Mouse (Mus musculus): ENCODE results near the gene Cryba4.
A peak's percentile ranks its signal among the peaks of the same experiment; 100 is the strongest.

Cryba4 gene

DNA sequence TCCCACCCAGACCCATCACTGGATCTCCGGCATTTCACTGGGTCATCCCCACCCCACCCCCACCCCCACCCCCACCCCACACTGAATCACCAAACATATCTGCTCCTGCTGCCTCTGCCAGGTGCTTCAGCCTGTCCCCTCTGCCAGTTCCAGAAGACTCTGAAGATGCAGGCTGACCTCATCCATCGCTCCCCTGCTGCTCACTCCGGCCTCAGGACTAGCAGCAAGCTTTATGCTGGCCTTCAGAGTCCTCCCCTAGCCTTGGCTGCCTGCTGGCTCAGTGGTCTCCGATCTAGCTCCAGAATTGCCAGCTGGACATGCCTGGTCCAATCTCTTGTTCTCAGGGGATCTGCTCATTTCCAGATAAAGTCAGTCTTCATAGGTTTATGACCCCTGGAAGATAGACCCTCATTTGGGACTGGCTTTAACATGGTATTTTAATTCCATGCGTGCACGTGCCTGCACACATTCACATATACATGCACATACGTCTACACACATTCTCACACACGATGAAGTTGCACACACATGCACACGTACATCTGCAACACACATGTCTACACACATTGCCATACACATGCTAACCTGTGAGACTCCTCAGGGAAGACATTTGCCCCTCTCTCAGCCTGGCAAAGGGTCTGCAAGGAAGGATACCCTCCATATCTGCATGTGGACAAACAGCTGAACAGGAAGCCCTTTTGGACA is 14.3 kb downstream of the Cryba4 start:
- no peak for DNase-seq (ENCODE audit: low spot score in 2 of 2)

DNA sequence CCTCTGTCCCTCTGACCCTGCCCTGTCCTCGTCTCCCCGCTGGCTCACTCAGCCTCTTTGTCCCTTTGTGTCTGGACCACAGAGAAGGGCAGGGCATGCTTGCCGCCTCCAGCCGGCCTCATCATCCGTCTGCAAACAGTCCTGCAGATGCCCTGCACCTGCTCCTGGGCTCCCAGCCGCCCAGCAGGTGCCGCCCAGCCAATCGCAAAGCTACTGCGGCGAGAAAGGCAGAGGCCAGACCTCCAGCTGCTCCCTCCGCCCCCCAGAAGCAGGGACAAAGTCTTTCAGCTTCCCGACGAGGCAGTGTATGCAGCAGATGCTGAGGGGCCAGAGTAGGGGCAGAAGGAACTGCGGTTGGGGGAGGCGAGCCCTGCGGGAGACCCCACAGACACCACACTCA is 14.9 kb downstream of the Cryba4 start:
- DNase-seq (ENCODE audit: low spot score in 2 of 2), result no peak

DNA sequence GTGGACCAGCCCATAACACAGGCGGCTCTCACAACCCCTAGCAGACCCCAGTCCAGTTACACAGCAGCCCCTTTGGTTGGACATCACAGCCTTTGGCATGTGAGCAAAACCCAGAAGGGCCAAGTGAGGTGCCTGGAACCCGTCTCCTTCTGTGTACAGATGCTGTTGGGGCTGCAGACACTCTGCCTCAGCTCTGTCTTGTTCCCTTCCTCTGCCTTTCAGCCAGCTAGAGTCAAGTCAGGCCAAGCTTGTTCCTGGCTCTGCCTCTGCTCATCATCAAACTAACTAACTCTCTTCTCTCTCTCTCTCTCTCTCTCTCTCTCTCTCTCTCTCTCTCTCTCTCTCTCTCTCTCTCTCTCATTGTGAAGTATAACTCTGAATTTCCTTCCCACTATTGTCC is 15.7 kb downstream of the Cryba4 start:
- DNase-seq (ENCODE audit: low spot score in 2 of 2), result no peak

DNA sequence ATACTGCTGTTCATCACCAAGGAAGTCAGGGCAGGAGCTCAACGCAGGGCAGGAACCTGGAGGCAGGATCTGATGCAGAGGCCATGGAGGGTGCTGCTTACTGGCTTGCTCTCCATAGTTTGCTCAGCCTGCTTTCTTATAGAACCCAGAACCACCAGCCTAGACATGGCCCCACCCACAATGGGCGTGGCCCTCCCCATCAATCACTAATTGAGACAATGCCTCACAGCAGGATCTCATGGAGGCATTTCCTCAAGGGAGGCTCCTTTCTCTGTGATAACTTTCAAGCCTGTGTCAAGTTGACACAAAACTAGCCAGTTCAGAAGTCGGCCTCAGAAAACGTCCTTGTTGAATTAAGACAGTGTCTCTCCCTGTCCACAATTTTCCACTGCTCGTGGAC is 16.5 kb downstream of the Cryba4 start:
- no peak for DNase-seq (ENCODE audit: low spot score in 2 of 2)

DNA sequence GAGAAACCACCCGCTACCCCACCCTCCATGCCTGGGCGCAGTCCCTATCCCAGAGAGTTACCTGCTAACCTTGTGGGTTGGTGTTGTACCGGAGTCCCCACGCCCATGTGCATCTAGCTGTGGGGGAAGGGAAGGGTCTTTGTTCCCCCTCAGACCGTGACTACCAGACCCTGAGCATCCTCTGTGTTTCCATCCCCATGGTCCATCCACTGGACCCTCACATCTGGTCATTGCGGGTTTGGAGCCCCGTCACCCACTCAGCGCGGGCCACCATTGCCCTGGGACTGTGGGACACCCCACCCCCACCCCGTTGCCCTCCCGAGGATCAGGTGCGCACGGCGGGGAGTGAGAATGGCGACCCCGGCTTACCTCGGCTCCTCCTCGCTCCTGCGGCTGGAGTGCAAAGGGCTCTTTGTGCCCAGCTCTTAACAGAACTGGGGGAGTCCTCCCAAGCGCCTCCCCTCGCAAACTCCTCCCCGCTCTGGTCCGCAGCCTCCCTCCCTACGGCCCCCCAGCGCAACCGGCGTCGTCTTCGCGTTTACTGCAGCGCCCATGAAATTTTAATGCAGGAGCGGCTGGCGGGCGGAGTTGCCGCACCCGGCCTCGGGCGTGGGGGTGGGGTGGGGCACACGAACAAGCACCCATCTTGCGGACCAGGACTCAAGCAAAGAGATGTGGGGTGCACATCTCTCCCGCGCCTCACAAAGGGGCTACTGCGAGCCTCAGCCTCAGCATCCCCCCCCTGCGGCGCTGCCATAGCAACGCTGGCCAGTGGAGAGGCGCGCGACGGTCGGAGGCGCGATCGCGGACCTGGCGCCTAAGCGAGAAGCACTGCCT is 23.9 kb downstream of the Cryba4 start:
- DNase-seq (ENCODE audit: low spot score in 2 of 2), result peak; percentile 62 to 65

DNA sequence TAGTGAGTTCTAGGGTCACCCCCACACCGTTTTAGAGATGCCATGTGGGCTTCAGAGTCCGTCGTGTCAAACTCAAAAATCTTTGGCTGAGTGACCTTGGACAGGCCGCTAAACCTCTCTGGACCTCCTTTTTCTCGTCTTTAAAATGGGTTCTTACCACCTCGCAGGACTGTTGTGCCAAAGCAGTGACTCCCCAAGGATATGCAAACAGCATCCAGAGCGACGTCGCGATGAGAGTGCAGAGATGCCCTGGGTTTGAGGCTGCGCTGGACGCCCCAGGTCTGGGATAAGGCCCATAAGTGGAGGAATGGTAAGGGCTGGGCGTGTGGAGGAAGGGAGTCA is 24.4 kb downstream of the Cryba4 start:
- no peak for DNase-seq (ENCODE audit: low spot score in 2 of 2)

DNA sequence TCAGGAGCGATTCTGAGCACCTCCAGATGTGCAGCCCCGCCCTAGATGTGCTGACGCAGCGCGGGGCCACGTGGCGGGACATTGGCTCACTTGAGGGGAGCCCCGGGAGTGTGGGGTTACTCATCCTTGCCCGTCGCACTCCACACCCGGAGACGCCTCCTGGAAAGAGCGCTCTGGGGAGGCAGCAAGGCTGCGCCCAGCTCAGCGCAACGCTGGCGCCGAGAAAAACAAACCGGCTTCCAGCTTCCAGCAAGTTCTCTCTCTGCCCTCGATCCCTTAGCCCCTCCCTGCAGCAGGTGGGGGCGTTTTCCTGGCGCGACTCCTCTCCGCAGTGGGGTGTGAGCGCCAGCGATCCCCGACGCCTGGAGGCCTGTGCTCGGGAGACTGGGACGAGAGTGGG is 25.0 kb downstream of the Cryba4 start:
- peak in 1 of 2 experiments; percentile 44 for DNase-seq (ENCODE audit: low spot score in 2 of 2)

DNA sequence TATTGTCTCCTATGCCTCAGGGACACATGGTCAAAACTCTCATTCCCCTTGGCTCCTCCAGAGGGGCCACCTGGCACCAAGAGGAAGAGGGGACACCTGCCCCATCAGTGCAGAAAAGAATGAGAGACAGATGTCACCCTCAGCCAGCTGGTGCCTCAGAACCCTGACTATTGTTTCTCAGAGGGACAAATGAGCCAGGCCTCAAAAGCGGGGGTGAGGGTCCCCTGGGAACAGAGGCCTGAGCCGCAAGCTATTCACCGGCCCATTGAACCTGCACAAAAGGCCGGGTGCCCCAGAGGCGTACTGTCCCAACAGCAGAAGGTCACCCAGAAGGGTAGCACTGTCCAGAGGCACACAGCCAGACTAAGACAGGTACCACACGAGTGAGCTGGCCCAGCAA is 26.7 kb downstream of the Cryba4 start:
- DNase-seq (ENCODE audit: low spot score in 2 of 2), result no peak

DNA sequence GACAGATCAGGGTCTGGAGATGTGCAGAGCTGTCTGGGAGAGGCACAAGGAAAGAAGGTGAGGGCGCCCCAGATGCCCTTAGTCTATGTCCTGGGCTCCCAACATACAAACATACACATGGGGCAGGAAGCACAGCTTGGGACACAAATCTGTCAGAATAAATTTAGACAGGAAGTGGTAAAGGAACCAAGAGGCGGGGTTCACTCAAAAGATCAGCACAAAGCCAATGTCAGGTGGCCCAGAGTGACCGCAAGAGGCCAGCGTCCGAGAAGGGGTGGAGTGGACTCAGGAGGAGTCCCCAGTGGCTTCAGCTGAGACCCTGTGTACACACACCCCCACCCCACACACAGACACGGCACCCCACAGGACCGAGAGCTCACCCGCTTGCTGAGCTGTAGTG is 32.1 kb downstream of the Cryba4 start:
- DNase-seq (ENCODE audit: low spot score in 2 of 2), result no peak

DNA sequence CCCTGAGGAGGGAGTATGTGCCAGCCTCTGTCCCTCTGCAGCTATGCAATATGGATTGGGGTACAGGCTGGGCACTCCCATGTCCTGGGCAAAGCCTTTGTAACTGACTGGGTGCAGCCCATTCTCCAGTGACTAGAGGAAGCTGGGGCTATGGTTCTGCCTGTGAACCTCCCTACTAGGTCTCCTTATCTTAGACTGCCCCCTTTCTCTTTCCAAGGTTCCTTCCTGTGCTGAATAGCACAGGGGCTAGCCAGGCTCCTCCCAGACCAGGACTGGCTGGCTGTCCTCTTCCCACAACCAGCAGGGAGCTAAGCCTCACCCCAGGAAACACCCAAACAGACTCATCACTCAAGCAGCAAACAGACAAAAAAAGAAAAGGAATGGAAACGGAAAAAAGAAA is 32.9 kb downstream of the Cryba4 start:
- DNase-seq (ENCODE audit: low spot score in 2 of 2), result no peak

DNA sequence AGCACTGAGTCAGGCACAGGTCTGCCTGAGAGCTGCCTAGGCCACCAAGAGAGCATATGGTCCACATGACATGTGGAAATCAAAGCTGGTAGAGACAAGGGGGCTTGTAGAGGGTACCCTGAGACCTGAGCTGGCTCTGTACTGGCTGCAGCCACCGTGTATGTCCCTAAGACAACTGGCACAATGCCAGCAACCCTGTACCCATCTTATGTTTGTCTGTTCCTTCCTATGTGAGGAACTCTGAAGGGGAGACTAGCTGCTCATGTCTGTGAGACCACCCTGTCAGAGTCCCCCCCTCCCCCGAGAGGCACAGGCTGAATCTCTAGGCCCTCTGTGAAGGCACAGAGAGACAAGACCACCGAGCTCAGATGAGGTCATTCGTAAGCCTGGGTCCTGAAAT is 33.6 kb downstream of the Cryba4 start:
- DNase-seq (ENCODE audit: low spot score in 2 of 2), result no peak

DNA sequence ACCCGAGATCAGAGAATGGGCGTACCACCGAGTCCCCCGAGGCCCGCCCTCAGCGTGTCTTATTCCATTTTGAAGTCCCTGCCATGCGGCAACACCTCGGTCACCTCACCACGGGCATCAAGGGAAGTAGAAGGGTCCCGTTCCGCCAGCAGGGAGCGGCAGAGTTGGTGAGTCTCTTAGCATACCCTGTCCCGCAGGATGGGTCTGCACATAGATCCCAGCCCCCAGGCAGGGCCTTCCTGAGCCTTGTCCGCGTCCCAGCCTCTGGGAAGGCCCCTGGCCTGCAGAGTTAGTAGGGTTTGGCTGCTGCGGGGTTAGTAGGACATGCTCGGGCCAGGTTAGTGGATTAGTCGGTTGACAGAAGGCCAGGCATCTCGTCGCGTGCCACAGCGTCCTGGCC is 35.3 kb downstream of the Cryba4 start:
- DNase-seq (ENCODE audit: low spot score in 2 of 2), result no peak

DNA sequence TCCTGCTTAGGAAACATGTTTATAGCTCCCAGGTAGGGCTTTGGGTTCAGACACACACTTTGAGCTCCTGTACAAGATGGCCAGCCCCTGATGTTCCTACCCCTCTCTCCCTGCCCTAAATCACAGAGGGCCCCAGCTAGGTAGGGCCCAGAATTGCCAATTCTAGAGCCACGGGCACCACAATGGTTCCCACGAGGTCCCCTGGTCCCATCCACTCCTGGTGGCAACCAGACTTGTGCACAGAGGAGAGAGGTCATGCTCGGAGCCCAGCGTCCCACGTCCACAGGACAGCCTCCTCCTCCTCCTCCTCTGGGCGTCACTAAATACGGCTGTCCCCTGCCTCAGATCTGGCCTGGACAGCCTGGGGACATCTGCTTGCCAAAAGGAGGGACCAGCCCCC is 36.0 kb downstream of the Cryba4 start:
- no peak for DNase-seq (ENCODE audit: low spot score in 2 of 2)

DNA sequence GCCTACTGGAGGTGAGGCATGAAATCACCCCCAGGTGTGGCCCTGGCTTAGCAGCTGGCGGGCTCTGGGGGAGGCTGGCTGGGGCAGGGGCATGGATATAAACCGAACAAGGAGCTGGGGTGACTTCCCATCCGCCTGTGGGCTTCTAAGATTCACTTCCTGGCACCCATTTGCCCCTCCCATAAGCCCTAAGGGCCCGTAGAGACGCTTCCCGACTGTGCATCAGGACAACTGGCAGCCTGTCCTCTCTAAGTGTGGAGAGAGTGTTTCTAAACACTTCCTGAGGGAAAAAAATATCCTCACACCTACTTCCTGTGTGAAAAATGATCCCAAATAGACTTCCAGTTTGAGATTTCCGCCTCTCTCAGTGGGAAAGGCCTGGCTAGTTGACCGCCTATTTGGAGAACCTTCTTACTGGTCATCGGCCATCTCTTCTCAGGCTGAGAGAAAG is 36.5 kb downstream of the Cryba4 start:
- no peak for DNase-seq (ENCODE audit: low spot score in 2 of 2)

DNA sequence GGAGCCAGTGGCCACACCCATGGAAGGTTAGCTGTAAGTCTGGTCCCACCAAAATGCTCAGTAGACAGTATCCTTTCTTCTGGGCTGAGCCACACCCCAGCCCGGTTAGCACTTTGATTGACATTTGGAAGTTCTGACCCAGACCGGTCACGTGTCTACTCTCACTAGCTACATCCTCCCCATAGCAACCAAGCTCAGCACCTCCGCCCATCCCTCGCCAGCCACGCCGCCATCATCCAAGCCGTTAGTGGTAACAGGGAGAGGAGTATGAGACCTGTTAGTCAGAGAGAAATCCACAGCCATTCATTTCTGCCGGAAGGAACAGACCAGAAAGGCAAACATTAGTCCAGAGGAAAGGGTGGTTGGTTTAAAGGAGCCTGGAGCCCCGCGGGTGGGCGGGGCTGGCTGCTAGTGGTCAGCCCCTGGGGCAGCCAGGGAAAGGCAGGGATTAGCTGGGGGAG is 37.0 kb downstream of the Cryba4 start:
- DNase-seq (ENCODE audit: low spot score in 2 of 2), result peak in 1 of 2 experiments; percentile 57

DNA sequence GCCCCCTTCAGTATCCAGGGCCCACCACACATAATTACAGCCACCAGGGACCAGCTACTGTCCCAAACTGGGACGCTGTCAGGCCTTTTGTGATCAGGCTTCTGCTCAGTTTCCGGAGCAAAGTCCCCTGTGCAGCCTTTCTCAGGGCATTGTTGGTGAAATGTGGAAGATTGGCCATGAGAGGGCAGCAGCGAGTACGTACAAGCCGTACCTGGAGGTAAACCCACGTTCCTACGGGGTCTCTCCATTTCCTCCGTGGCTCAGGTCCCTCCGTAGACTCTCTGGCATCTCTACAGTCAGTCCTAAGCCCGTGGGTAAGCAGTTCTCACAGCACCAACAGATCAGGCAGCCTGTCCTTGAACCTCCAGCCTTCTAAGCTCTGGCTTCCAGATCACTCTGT is 37.9 kb downstream of the Cryba4 start:
- DNase-seq (ENCODE audit: low spot score in 2 of 2), result peak; percentile 73 to 74

DNA sequence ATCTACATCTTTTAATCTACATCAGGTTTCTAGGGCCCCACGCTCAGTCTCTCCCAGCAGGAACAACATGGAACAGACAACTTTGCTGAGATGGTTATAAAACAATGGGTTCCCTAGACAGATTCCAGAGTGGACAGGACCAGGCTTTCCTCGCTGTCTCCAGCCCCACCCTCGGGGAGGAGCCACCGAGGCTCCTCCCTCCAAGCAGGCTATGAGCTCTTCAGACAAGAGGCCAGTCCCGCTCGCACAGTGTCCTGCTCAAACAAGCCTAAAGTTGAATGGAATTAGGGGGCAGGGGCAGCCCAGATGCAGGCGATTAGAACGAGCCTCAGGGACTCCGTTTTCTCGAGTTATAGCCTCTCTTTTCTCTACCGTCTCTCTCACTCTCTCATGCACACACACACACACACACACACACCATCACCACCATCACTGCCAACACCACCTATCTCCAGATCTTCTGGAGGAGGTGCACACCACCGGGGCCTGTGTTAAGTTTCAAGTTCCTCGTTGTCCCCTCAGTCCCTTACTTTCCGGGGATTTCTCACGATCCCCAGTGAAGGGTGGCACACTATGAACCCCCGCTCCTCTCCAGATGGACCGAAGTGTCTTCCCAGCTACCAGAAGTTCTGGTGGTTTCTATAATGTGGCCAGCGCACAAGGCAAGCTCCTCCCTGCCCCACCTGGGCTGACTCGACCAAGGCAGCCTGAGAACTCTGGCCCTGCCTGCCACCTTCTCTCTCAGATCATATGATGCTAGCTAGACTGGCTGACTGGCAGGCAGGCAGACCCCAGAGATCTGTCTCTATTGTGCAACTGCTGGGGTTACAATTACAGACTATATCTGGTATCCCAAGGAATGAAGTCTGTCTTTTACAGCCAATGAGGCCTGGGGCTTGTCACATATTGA is 38.7 kb downstream of the Cryba4 start:
- no peak for DNase-seq (ENCODE audit: low spot score in 2 of 2)

DNA sequence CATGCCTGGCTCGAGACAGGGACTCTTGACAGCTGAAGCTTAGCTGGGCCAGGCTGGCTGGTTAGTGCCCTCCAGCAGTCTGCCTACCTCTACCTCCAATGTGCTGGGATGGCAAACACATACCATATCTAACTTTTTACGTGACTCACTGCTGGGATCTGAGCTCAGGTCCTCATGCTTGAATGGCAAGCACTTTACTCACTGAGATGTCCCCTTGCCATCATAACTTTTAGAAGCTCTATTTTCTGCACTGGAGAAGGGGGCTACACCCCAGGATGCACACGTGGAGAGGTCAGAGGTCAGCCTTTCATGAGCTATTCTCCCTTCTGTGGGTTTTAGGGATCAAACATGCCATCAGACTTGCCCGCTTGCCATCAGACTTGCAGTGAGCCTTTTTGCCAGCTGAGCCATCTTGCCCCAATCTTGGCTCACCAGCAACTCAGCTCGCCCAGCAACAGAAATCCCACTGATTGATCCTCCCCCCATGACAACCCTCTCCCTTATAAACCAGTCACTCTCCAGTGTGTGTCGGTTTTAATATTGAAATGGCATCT is 39.5 kb downstream of the Cryba4 start:
- no peak for DNase-seq (ENCODE audit: low spot score in 2 of 2)

DNA sequence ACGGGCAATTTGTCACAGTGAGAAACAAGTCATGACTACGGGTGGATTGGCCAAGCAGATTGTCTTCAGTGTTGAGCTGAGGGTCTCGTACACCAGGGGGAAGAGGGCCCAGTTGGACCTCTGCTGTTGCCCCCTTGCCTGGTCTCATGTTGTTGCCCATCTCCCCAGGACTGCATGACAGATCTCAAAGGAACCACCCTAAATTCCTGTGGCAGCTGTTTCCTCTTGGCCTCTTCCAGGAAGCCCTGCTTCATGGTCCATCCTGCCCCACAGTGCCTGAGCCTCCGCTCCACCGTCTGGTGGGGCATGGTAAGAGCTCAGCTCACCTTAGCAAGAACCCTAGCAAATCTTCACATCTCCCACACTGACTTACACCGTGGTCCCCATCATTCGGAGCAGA is 40.4 kb downstream of the Cryba4 start:
- no peak for DNase-seq (ENCODE audit: low spot score in 2 of 2)

DNA sequence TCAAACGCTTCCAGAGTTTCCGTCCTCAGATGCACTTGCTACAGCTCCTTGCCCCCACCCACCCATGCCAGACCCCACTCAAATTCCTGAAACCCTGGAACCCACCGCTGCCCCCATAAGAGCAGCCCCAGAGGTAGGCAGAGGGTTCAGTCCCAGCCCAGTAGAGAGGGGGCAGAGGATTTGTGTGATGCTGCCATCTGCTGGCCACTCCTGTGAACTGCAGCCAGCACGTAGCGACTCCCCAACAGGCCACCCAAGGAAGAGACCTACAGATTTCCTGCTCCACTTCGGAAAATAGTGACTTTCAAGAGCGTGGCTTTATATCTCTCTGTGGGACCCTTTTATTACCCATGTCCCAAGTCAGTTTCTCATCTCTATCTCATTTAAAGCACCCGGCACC is 42.2 kb downstream of the Cryba4 start:
- DNase-seq (ENCODE audit: low spot score in 2 of 2), result peak in 1 of 2 experiments; percentile 68

DNA sequence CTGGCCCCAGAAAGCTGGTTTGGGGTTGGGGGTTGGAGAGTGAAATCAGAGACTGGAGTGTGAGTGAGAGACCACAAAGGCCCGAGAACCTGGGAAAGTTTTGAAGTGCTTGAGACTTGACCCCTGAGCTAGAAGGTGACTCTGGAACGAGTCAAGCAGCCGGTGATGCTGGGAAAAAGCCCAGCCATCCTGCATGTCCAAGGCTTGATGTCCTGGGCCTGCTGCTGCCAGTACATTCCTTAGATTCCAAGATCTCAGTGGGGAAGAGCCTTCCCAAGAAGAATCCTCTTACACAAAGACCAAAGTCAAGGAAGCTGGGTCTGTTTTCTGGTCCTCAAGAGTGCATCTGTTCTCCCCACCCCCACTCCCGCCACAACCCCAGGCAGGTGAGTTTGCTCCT is 44.0 kb downstream of the Cryba4 start:
- no peak for DNase-seq (ENCODE audit: low spot score in 2 of 2)
